Mouse (Mus musculus) megakaryocyte, embryonic 14.5 days (primary cell): ENCODE data around the gene Agk. TPM values are rescaled to one million over a fixed set of nuclear protein-coding genes. Genes with fewer than 3 reads are reported as not detected.
A peak's percentile ranks its signal among the peaks of the same experiment; 100 is the strongest.

Experiments used
- H3K27me3 ChIP-seq: replicated peaks from 2 replicates; pipeline ENCODE3; 2012; ENCODE audit warnings: inconsistent platforms
- H3K36me3 ChIP-seq: replicated peaks from 2 replicates; pipeline ENCODE3; 2012; ENCODE audit warnings: low read length, inconsistent platforms, mixed read lengths
- H3K4me1 ChIP-seq: 2 replicates; pipeline ENCODE4 v1.6.1; 2012; ENCODE audit warnings: inconsistent platforms
- H3K4me3 ChIP-seq: replicated peaks from 2 replicates; pipeline ENCODE3; 2012; ENCODE audit warnings: moderate library complexity, mild to moderate bottlenecking, inconsistent platforms
- H3K9me3 ChIP-seq: 2 replicates; pipeline ENCODE4 v1.6.1; 2012; ENCODE audit warnings: inconsistent platforms
- FLI1 ChIP-seq: IDR thresholded peaks from 2 replicates; pipeline ENCODE4 v1.6.1; 2012; ENCODE audit warnings: low read length, inconsistent platforms, mixed read lengths
- GATA1 ChIP-seq: IDR thresholded peaks from 3 replicates; pipeline ENCODE4 v1.6.1; 2012; ENCODE audit warnings: mixed read lengths, low read length, inconsistent platforms, borderline replicate concordance
- polyA plus RNA-seq: library from polyadenylated mRNA; stranded (reverse); fragments of >175 nt; gene quantifications from 2 replicates; pipeline ENCODE4 v1.2.3, GENCODE M21; 2012; ENCODE audit warnings: low replicate concordance; ENCODE audit not compliant: insufficient read depth

The Agk gene
- polyA plus RNA-seq, 1 experiment, result 3.0 TPM

DNA sequence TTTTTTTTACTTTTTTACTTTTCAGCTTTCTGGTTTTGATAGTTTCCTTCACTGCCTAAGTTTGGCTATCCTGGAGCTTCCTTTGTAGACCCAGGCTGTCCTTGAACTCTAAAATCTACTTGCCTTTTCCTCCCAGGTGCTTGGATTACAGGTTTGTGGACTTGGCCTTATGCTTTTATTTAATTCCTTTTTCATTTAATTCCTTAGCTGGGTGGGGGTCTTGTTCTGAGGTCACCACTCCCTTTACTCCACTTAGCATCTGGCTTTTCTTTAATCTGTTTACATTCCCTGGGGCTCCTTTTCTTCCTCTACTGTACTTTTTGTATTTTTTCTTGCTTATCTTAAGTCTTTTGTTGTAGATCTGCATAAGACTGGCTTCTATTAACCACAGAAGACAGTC lies 25.1 kb downstream of the Agk start:
- no peak overlapping the region for H3K4me3 ChIP-seq
- no peak for TF ChIP-seq FLI1
- TF ChIP-seq GATA1, result no peak
- H3K27me3 ChIP-seq, result no peaks in the 10 kb centered on the region

GRCm38 (mm10) chr6:40350856-40351255 lies 25.9 kb downstream of the Agk start:
- H3K36me3 ChIP-seq, result peaks cover 70% of the 10 kb centered on the region
- H3K9me3 ChIP-seq, result peaks cover 4% of the 10 kb centered on the region; the same call in 1 of the 2 replicates
- H3K4me1 ChIP-seq, result peaks cover 3% of the 10 kb centered on the region; the same call in 1 of the 2 replicates
- H3K27me3 ChIP-seq, result no peaks in the 10 kb centered on the region
- TF ChIP-seq FLI1 (no peak), GATA1 (no peak)
- H3K4me3 ChIP-seq, result no peak overlapping the region

More for the DNA sequence above, 25.1 kb downstream of the Agk start:
- Histone ChIP-seq H3K36me3 (peaks cover 69% of the 10 kb centered on the region), H3K4me1 (peaks cover 3% of the 10 kb centered on the region; the same call in 1 of the 2 replicates), H3K9me3 (peaks cover 4% of the 10 kb centered on the region; the same call in 1 of the 2 replicates)

- peaks cover 65% of the 10 kb centered on the region for H3K36me3 ChIP-seq
- H3K27me3 ChIP-seq, result no peaks in the 10 kb centered on the region
- H3K4me3 ChIP-seq, result no peak overlapping the region
- H3K9me3 ChIP-seq, result peaks cover 4% of the 10 kb centered on the region; the same call in 1 of the 2 replicates
- TF ChIP-seq GATA1 (no peak), FLI1 (no peak)
- peaks cover 3% of the 10 kb centered on the region; the same call in 1 of the 2 replicates for H3K4me1 ChIP-seq
Observed at GRCm38 (mm10) chr6:40353360-40353759, 28.4 kb downstream of the Agk start.

DNA sequence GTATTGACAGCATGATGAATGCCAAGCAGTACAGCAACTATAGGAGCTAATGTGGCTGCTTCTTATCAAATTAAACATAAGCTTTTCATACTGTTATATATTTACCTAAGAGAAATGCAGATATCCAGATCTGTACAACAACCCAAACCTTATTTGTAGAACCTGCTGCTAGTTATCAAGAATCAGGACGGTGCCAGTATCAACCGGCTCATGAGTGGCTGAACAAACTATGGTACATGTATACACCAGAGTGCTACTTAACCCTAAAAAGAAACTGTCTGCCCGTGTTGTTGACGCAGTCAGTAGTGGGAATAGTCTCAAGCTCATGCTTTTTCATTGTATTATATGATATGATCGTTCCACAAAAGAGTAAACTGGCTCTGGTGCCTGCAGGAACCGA lies 46.1 kb downstream of the Agk start:
- Histone ChIP-seq H3K9me3 (no peaks in the 10 kb centered on the region), H3K36me3 (peaks cover 52% of the 10 kb centered on the region), H3K27me3 (no peaks in the 10 kb centered on the region), H3K4me3 (no peak overlapping the region), H3K4me1 (peaks cover 4% of the 10 kb centered on the region; the same call in 1 of the 2 replicates)
- TF ChIP-seq GATA1, result no peak
- no peak for TF ChIP-seq FLI1

DNA sequence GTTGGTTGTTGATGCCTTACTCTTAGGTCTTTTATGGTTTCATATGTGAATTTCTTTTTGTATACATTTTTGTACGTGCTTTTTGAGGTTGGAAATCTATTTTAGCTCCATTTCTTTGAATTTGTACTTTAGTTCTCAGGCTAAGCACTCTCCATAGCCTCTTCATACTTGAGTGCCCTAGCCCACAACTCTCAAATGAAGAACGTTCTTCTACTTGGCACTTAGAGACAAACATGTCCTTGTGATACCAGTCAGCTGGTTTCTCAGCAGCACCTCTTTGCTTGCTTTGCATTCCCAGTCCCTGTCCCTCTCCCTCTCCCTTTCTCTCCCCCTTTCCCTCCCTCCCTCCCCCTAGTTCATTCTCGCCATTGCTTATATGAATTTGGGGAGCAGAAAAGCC lies 55.2 kb downstream of the Agk start:
- no peaks in the 10 kb centered on the region for H3K27me3 ChIP-seq
- TF ChIP-seq FLI1 (no peak), GATA1 (no peak)
- no peak overlapping the region for H3K4me3 ChIP-seq
- peaks cover 1% of the 10 kb centered on the region for H3K4me1 ChIP-seq
- peaks cover 53% of the 10 kb centered on the region for H3K36me3 ChIP-seq
- no peaks in the 10 kb centered on the region for H3K9me3 ChIP-seq

DNA sequence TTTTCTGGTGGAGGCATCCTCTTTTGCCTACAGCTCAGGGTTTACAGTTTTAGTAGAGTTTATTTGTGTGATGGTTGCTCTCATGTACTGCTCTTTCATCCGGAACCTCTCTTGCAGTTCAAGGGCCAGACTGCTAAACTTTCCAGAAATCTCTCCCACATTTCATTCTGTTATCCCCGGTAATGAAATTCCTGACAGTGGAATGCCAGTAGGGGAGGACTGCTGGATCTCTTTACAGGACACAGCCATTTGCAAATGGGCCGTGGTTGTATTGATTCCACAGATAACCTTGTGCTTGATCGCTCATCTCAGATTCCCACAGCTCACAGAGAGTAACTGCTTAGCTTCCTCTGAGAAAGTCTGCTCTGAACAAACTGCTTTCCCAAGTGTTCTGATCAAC lies 56.9 kb downstream of the Agk start:
- TF ChIP-seq FLI1 (no peak), GATA1 (no peak)
- peaks cover 50% of the 10 kb centered on the region for H3K36me3 ChIP-seq
- no peaks in the 10 kb centered on the region for H3K27me3 ChIP-seq
- H3K4me3 ChIP-seq, result no peak overlapping the region
- H3K4me1 ChIP-seq, result peaks cover 9% of the 10 kb centered on the region
- no peaks in the 10 kb centered on the region for H3K9me3 ChIP-seq

DNA sequence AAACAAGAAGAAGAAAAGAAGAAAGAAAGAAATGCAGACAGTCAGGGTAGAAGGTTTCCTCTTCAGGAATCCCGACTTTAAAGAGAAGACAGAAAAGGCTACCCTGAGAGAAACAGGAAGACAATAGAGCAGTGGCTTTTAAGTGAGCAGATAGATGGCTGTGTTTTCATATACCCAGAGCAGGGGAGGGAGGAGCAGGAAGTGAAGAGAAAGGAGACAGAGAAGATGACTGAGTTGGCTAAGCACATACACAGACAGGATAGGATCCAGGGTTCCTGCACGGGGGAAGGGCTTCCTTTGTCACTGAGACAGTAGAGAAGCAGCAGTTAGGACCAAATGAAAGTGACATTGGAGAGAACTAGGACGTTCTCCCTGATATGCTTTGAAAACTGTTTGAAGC lies 60.7 kb downstream of the Agk start:
- Histone ChIP-seq H3K4me1 (peaks cover 29% of the 10 kb centered on the region), H3K4me3 (peak overlapping the region; percentile 23), H3K9me3 (no peaks in the 10 kb centered on the region), H3K36me3 (peaks cover 47% of the 10 kb centered on the region), H3K27me3 (no peaks in the 10 kb centered on the region)
- TF ChIP-seq GATA1, result no peak
- TF ChIP-seq FLI1, result no peak

- TF ChIP-seq GATA1 (no peak), FLI1 (no peak)
- peaks cover 33% of the 10 kb centered on the region for H3K4me1 ChIP-seq
- peaks cover 56% of the 10 kb centered on the region for H3K36me3 ChIP-seq
- H3K27me3 ChIP-seq, result no peaks in the 10 kb centered on the region
- H3K9me3 ChIP-seq, result no peaks in the 10 kb centered on the region
- H3K4me3 ChIP-seq, result no peak overlapping the region
Observed at GRCm38 (mm10) chr6:40388660-40389059, 63.7 kb downstream of the Agk start.

GRCm38 (mm10) chr6:40390975-40391374 lies 66.0 kb downstream of the Agk start:
- Histone ChIP-seq H3K27me3 (no peaks in the 10 kb centered on the region), H3K36me3 (peaks cover 72% of the 10 kb centered on the region), H3K4me3 (no peak overlapping the region), H3K9me3 (no peaks in the 10 kb centered on the region), H3K4me1 (peaks cover 24% of the 10 kb centered on the region)
- TF ChIP-seq FLI1 (no peak), GATA1 (no peak)

DNA sequence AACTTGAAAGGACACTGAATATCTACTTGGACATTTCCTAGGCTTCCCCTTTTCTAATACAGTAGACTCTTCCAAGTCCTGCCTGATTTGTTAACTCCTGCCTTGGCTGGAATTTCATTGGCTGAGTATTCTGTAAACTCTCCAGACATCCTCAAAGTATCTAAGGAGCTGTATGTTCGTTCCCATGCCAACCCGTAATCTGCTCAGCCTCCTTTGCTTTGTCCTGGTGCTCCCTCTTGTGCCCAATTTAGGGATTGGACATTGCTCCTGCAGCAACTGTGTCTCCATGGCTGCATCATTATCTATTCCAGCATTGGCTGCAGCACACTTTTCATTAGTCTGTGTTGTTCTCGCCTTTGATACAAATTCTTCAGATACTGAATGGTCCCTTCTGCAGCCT lies 68.2 kb downstream of the Agk start:
- no peaks in the 10 kb centered on the region for H3K9me3 ChIP-seq
- no peak for TF ChIP-seq GATA1
- no peak for TF ChIP-seq FLI1
- peaks cover 71% of the 10 kb centered on the region for H3K36me3 ChIP-seq
- H3K4me3 ChIP-seq, result no peak overlapping the region
- no peaks in the 10 kb centered on the region for H3K27me3 ChIP-seq
- H3K4me1 ChIP-seq, result peaks cover 21% of the 10 kb centered on the region

GRCm38 (mm10) chr6:40402031-40402430 lies 77.1 kb downstream of the Agk start:
- Histone ChIP-seq H3K4me3 (no peak overlapping the region), H3K36me3 (peaks cover 79% of the 10 kb centered on the region), H3K9me3 (peaks cover 8% of the 10 kb centered on the region), H3K4me1 (peaks cover 49% of the 10 kb centered on the region), H3K27me3 (no peaks in the 10 kb centered on the region)
- TF ChIP-seq GATA1, result no peak
- TF ChIP-seq FLI1, result no peak
